Mouse (Mus musculus): Measurements from ENCODE around the gene Rabggta. TPM values are rescaled to one million over a fixed set of nuclear protein-coding genes. Genes with fewer than 3 reads are reported as not detected.

Gene Rabggta
- total and polyA plus RNA-seq, 2 experiments from 2014 or later = 61.9 to 94.5 TPM

DNA sequence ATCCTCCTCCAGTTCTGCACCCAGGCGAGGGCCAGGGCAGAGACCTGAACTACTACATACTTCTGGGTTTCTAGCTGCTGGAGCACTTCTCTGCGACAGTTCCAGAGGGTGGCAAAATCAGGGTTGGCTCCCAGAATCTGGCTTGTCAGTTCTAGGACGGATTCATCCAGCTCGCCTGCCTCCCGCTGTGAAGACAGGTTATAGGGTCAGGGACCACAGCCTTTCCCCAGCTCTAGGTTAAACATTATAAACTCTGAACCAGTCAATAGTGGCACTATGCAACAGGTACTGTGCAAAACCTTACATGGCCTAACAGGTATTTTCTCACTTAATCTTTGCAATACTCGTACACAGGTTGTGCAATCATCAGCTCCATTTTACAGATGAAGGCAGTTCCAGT is 987 bp downstream of the Rabggta start:
- Histone ChIP-seq H3K36me3 (ENCODE audit: insufficient read depth, low read length) (peaks cover 29% of the 10 kb centered on the region), H3K4me2 (ENCODE audit: low read depth, low read length, poor library complexity, severe bottlenecking) (peak overlapping the region; percentile 68), H3K27me3 (ENCODE audit: insufficient read depth, low read length) (no peaks in the 10 kb centered on the region), H3K4me1 (ENCODE audit: insufficient read depth, low read length) (peaks cover 5% of the 10 kb centered on the region; the same call in 1 of the 2 replicates), H3K27ac (ENCODE audit: low read depth, low read length) (peak overlapping the region; percentile 48), H3K9ac (replicated peaks; ENCODE audit: low read length, poor library complexity, severe bottlenecking) (peak overlapping the region; percentile 55), H3K4me3 (ENCODE audit: low read depth, low read length) (peak overlapping the region; percentile 45), H3K9me3 (ENCODE audit: low read length) (no peaks in the 10 kb centered on the region)
- TF ChIP-seq CTCF (IDR thresholded peaks at IDR 0.05) = no peak
- WGBS = 72% methylated on average over 6 of the region's 6 CpGs
- DNase-seq (ENCODE audit: low spot score) = no peak
- no peak for ATAC-seq (ENCODE audit: low FRiP score)

DNA sequence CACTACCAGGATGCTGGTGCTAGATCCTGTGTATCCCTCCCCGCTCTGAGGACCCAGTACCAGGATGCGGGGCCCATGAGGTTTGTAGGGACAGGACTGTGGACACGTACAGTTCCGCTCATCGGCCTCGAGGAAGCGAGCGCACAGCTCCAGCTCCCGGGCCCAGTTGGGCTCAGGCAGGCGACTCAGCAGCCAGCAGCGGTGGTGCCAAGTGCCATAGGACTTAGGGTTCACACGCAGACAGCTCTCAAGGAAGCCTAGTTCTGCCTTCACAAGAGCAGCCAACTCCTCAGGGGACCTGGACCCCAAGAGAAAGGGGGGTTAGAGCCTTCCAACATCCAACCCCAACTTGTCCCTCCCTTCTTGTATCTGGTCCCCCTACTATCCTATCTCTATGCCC is 1.4 kb downstream of the Rabggta start:
- H3K4me2 ChIP-seq (ENCODE audit: low read depth, low read length, poor library complexity, severe bottlenecking) = no peak overlapping the region
- no peak for DNase-seq (ENCODE audit: low spot score)

GRCm38 (mm10) chr14:55719737-55720136 is 2.3 kb downstream of the Rabggta start:
- Histone ChIP-seq H3K9me3 (ENCODE audit: low read length) (no peaks in the 10 kb centered on the region), H3K4me3 (ENCODE audit: low read depth, low read length) (no peak overlapping the region), H3K4me2 (ENCODE audit: low read depth, low read length, poor library complexity, severe bottlenecking) (no peak overlapping the region), H3K9ac (replicated peaks; ENCODE audit: low read length, poor library complexity, severe bottlenecking) (no peak overlapping the region), H3K4me1 (ENCODE audit: insufficient read depth, low read length) (peaks cover 5% of the 10 kb centered on the region; the same call in 1 of the 2 replicates), H3K27me3 (ENCODE audit: insufficient read depth, low read length) (no peaks in the 10 kb centered on the region), H3K27ac (ENCODE audit: low read depth, low read length) (no peak overlapping the region), H3K36me3 (ENCODE audit: insufficient read depth, low read length) (peaks cover 31% of the 10 kb centered on the region)
- DNase-seq (ENCODE audit: low spot score) (no peak), ATAC-seq (ENCODE audit: low FRiP score) (no peak)
- no peak for TF ChIP-seq CTCF (IDR thresholded peaks at IDR 0.05)
- 90% methylated on average over 6 of the region's 6 CpGs for WGBS

More for the DNA sequence above, 1.4 kb downstream of the Rabggta start:
- TF ChIP-seq CTCF (IDR thresholded peaks at IDR 0.05) = no peak
- Histone ChIP-seq H3K9me3 (ENCODE audit: low read length) (no peaks in the 10 kb centered on the region), H3K27me3 (ENCODE audit: insufficient read depth, low read length) (no peaks in the 10 kb centered on the region), H3K4me3 (ENCODE audit: low read depth, low read length) (no peak overlapping the region), H3K9ac (replicated peaks; ENCODE audit: low read length, poor library complexity, severe bottlenecking) (no peak overlapping the region), H3K36me3 (ENCODE audit: insufficient read depth, low read length) (peaks cover 31% of the 10 kb centered on the region), H3K27ac (ENCODE audit: low read depth, low read length) (no peak overlapping the region), H3K4me1 (ENCODE audit: insufficient read depth, low read length) (peaks cover 5% of the 10 kb centered on the region; the same call in 1 of the 2 replicates)
- WGBS = 93% methylated on average over 12 of the region's 12 CpGs
- ATAC-seq (ENCODE audit: low FRiP score) = no peak

- Histone ChIP-seq H3K4me2 (ENCODE audit: low read depth, low read length, poor library complexity, severe bottlenecking) (no peak overlapping the region), H3K4me3 (ENCODE audit: low read depth, low read length) (no peak overlapping the region), H3K9me3 (ENCODE audit: low read length) (no peaks in the 10 kb centered on the region), H3K27ac (ENCODE audit: low read depth, low read length) (no peak overlapping the region), H3K4me1 (ENCODE audit: insufficient read depth, low read length) (peaks cover 5% of the 10 kb centered on the region; the same call in 1 of the 2 replicates), H3K36me3 (ENCODE audit: insufficient read depth, low read length) (peaks cover 31% of the 10 kb centered on the region), H3K27me3 (ENCODE audit: insufficient read depth, low read length) (0 out of 2 replicates have a peak, but pooled peaks cover 5% of the 10 kb centered on the region), H3K9ac (replicated peaks; ENCODE audit: low read length, poor library complexity, severe bottlenecking) (no peak overlapping the region)
- no peak for DNase-seq (ENCODE audit: low spot score)
- 83% methylated on average over 8 of the region's 8 CpGs for WGBS
- ATAC-seq (ENCODE audit: low FRiP score) = no peak
- TF ChIP-seq CTCF (IDR thresholded peaks at IDR 0.05) = no peak
Observed at GRCm38 (mm10) chr14:55716884-55717283, 5.2 kb downstream of the Rabggta start.

DNA sequence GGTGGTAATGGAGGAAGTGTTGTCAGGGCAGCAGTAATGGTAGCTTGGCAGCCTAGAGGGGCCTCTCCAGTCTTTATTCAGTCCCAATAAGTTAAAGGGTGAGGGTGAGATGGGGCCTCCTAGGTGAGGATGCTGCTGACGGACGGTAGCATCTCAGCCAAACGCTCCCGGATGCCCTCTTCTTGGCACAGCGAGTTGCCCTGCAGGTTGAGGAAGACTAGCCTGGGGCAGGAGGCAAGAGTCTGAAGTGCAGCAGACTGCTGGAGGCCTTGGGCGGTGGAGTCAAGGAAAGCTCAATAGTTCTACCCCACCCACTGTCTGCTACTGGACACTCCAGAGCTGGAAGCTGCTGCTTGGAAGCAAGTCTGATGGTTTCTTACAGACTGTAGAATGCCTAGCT is 5.8 kb downstream of the Rabggta start:
- ATAC-seq (ENCODE audit: low FRiP score) (no peak), DNase-seq (ENCODE audit: low spot score) (no peak)
- Histone ChIP-seq H3K4me2 (ENCODE audit: low read depth, low read length, poor library complexity, severe bottlenecking) (no peak overlapping the region), H3K27ac (ENCODE audit: low read depth, low read length) (no peak overlapping the region), H3K9me3 (ENCODE audit: low read length) (no peaks in the 10 kb centered on the region), H3K4me3 (ENCODE audit: low read depth, low read length) (no peak overlapping the region), H3K9ac (replicated peaks; ENCODE audit: low read length, poor library complexity, severe bottlenecking) (no peak overlapping the region), H3K27me3 (ENCODE audit: insufficient read depth, low read length) (0 out of 2 replicates have a peak, but pooled peaks cover 5% of the 10 kb centered on the region), H3K36me3 (ENCODE audit: insufficient read depth, low read length) (peaks cover 31% of the 10 kb centered on the region), H3K4me1 (ENCODE audit: insufficient read depth, low read length) (peaks cover 5% of the 10 kb centered on the region; the same call in 1 of the 2 replicates)
- WGBS = 98% methylated on average over 6 of the region's 6 CpGs
- TF ChIP-seq CTCF (IDR thresholded peaks at IDR 0.05) = no peak

DNA sequence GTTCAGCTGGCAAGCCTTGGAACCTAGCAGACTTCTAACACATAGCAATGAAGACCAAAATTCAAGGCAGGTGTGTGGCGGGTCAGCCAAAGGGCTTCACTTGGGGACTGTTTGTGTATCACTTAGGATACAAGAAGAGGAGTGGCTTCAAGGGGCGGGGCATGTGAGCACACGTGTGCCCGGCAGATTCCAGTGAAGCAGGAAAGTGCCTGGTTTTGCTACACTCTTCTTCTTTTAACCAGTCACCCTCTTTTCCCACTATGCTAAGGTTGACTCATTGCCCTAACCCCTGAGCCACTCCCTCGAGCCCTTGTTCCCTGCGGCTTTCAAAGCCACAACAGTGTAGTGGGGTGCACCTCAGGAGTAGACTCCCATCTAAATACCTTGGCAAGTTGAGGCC is 7.2 kb downstream of the Rabggta start:
- Histone ChIP-seq H3K4me2 (ENCODE audit: low read depth, low read length, poor library complexity, severe bottlenecking) (no peak overlapping the region), H3K36me3 (ENCODE audit: insufficient read depth, low read length) (peaks cover 27% of the 10 kb centered on the region), H3K27me3 (ENCODE audit: insufficient read depth, low read length) (0 out of 2 replicates have a peak, but pooled peaks cover 5% of the 10 kb centered on the region), H3K9ac (replicated peaks; ENCODE audit: low read length, poor library complexity, severe bottlenecking) (no peak overlapping the region), H3K4me3 (ENCODE audit: low read depth, low read length) (no peak overlapping the region), H3K27ac (ENCODE audit: low read depth, low read length) (no peak overlapping the region), H3K4me1 (ENCODE audit: insufficient read depth, low read length) (no peaks in the 10 kb centered on the region), H3K9me3 (ENCODE audit: low read length) (no peaks in the 10 kb centered on the region)
- WGBS = 39% methylated on average over 6 of the region's 6 CpGs
- no peak for TF ChIP-seq CTCF (IDR thresholded peaks at IDR 0.05)
- DNase-seq (ENCODE audit: low spot score) (no peak), ATAC-seq (ENCODE audit: low FRiP score) (no peak)

All from midbrain, postnatal 0 days (tissue).